Mouse (Mus musculus) T-helper 1 cell (primary cell): ENCODE measurements at regions not wholly inside any gene's neighbourhood (a gene's known extent, or its start where the extent isn't known, plus 50 kb on each side); places are given as distances from the start of the nearest gene placed in this dataset.

Experiments
- in situ Hi-C: fragments of 300-600 bp; cut with MboI, MseI; formaldehyde crosslinking; loops from one replicate; pipeline ENCODE4 v1.15.1; 2025; ENCODE audit warnings: high pct_unique_total_duplicates

GRCm38 (mm10) chr13:34395504-34395903, 50.5 kb upstream of the Slc22a23 start:
- in situ Hi-C loops = loop anchor here (10.0 kb wide), 1 partner anchor 419 kb away; no protein-coding TSS in a partner anchor

GRCm38 (mm10) chr13:34395010-34395409, 50.0 kb upstream of the Slc22a23 start:
- in situ Hi-C loops = loop anchor here (10.0 kb wide), 1 partner anchor 420 kb away; no protein-coding TSS in a partner anchor
